Mouse (Mus musculus) layer of hippocampus, adult 2 months (tissue): ENCODE data around the gene Emc10. TPM values are rescaled to one million over a fixed set of nuclear protein-coding genes. Genes with fewer than 3 reads are reported as not detected.

Experiments used
- DNase-seq, 2 experiments: peaks; one replicate each; pipeline ENCODE4 v3.0.0; 2022; ENCODE audit warnings: low spot score in 2 of 2
- H3K27ac ChIP-seq: fragments of 200-600 bp; 2 replicates; pipeline ENCODE4 v1.8.1; 2022
- H3K4me3 ChIP-seq: fragments of 200-600 bp; 2 replicates; pipeline ENCODE4 v1.8.1; 2022; ENCODE audit warnings: mild to moderate bottlenecking
- CTCF ChIP-seq: fragments of 200-600 bp; conservative IDR thresholded peaks from 2 replicates; pipeline ENCODE4 v1.8.1; 2022; ENCODE audit warnings: antibody characterized with exemption, mild to moderate bottlenecking, moderate library complexity
- microRNA-seq, 2 experiments: library from miRNA; unstranded; fragments of <30 nt; microRNA quantifications; one replicate each; pipeline ENCODE4 v1.2.0; 2021
- total RNA-seq, 2 experiments: library from RNA; stranded (reverse); gene quantifications; 2 replicates each; pipeline ENCODE4 v1.2.3; 2021

Gene Emc10
- total RNA-seq, 2 experiments from 2014 or later: 210 to 220 TPM

DNA sequence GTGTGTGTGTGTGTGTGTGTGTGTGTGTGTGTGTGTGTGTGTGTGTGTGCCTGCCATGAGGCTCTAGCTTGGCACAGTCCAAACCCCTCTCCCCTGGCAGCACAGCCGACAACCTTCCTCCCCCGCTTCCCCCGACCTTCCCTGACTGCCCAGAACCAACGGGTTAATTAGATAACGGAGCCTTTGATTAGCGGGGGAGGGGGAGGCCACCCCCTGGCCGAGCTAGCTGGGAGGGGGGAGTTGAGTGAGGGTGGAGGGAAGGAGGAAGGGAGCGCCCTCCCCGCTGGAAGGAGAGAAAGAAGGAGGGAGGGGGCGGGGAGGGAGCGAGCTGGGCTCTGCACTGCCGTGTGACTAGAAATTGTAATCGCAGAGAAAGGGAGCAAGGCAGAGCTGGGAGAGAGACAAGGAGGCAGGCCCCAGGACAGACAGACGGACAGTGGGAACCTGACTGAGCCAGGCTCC, 54.6 kb downstream of the Emc10 start:
- Histone ChIP-seq H3K27ac (peak overlapping the region; percentile 99), H3K4me3 (peak overlapping the region; percentile 78)
- DNase-seq: peak; percentile 61 to 74
- no peak for TF ChIP-seq CTCF

DNA sequence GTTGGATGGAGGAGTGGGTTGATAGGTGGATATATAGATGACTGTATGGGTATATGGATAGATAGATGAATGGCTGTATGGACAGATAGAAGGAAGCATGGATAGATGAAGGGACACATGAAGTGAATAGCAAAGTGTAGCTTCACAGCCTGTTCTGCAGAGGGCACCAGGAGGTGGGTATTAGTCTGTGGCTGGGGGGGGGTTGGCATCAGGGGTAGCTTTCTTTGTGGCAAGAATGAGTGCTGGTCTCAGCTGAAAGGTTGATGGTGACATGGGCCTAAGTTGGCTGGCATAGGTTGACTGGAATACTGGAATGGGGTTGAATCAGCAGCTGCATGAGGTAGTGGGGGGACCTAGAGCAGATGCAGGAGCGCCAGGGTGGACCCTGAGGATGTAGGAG, 55.1 kb downstream of the Emc10 start:
- peak; percentile 32 for TF ChIP-seq CTCF
- peak overlapping the region; percentile 99 for H3K27ac ChIP-seq
- DNase-seq: no peak
- peak overlapping the region; percentile 78 for H3K4me3 ChIP-seq

DNA sequence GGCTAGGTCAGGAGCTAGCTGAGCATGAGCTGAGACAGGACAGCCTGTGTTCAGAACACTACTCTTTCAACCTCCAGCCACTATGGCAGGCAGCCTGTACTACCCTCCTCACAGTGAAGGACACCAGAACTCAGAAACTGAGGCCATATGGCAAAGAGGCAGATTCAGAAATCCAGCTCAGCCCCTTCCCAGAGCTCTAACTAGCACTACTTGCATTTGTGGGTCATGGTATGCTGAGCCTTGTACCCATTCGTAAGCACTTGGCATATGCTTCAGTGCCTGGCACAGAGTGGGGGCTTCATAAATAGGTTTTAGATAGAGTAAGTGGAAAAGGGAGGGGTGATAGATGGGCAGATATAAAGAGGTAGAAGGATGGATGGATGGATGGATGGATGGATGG, 55.9 kb downstream of the Emc10 start:
- peak overlapping the region; percentile 99 for H3K27ac ChIP-seq
- H3K4me3 ChIP-seq: no peak overlapping the region
- DNase-seq: no peak
- TF ChIP-seq CTCF: no peak

Small RNA genes lying within 50 kb of the gene (microRNA-seq; reads per million reads assigned to microRNA genes)
- gene Mir7052 (9.6 to 11.6 reads per million in 2 experiments), gene Mir7053 (0.55 to 0.64 reads per million in 2 experiments)

Other genes starting within 250 kb of the Emc10 start
- gene 1700028J19Rik, start 249.8 kb downstream of the Emc10 start, total RNA-seq: under 1 TPM; 0.79 to 0.92 TPM
- 10 to 100 TPM; 87.8 to 90.3 TPM for gene 2410002F23Rik, start 249.8 kb downstream of the Emc10 start, total RNA-seq
- gene Acp4, start 239.2 kb downstream of the Emc10 start, total RNA-seq: not detected
- not detected for gene Gm15517, start 235.1 kb downstream of the Emc10 start, total RNA-seq
- 1 to 10 TPM; 3.0 to 3.5 TPM for gene Clec11a, start 189.6 kb downstream of the Emc10 start, total RNA-seq
- gene Shank1, start 186.3 kb downstream of the Emc10 start, total RNA-seq: 100 to 1,000 TPM; 647 to 698 TPM
- 10 to 100 TPM; 89.4 to 95.9 TPM for gene Syt3, start 112.4 kb downstream of the Emc10 start, total RNA-seq
- gene 1700008O03Rik, start 110.7 kb downstream of the Emc10 start, total RNA-seq: 1 to 10 TPM; 3.0 to 3.3 TPM
- gene Lrrc4b, start 67.5 kb downstream of the Emc10 start, total RNA-seq: 100 to 1,000 TPM; 318 to 334 TPM
- 10 to 100 TPM; 12.2 to 18.1 TPM for gene Aspdh, start 31.1 kb downstream of the Emc10 start, total RNA-seq
- 10 to 100 TPM; 91.3 to 92.0 TPM for gene Josd2, start 28.5 kb downstream of the Emc10 start, total RNA-seq
- gene Fam71e1, start 52 bp upstream of the Emc10 start, total RNA-seq: 10 to 100 TPM; 19.3 to 23.4 TPM
- gene Mybpc2, start 28.1 kb upstream of the Emc10 start, total RNA-seq: not detected
- under 1 TPM; 0.12 to 0.13 TPM for gene Spib, start 35.5 kb upstream of the Emc10 start, total RNA-seq
- 10 to 100 TPM in 1 of 2 experiments, 1 to 10 TPM in 1; 9.0 to 10.5 TPM for gene Pold1, start 52.3 kb upstream of the Emc10 start, total RNA-seq
- gene Nr1h2, start 57.4 kb upstream of the Emc10 start, total RNA-seq: 10 to 100 TPM; 58.2 to 66.7 TPM
- not detected for gene Napsa, start 75.9 kb upstream of the Emc10 start, total RNA-seq
- gene Kcnc3, start 94.1 kb upstream of the Emc10 start, total RNA-seq: 100 to 1,000 TPM; 184 to 186 TPM
- 10 to 100 TPM; 30.4 TPM for gene Myh14, start 174.3 kb upstream of the Emc10 start, total RNA-seq
- not detected for gene Izumo2, start 212.2 kb upstream of the Emc10 start, total RNA-seq